Mouse (Mus musculus): ENCODE measurements around the gene Igtp.
"Not testable (repeated sequence)": the region's sequence is repeated elsewhere in the genome, so short reads cannot be mapped to it uniquely, and the experiment has no call there.

Igtp gene

DNA sequence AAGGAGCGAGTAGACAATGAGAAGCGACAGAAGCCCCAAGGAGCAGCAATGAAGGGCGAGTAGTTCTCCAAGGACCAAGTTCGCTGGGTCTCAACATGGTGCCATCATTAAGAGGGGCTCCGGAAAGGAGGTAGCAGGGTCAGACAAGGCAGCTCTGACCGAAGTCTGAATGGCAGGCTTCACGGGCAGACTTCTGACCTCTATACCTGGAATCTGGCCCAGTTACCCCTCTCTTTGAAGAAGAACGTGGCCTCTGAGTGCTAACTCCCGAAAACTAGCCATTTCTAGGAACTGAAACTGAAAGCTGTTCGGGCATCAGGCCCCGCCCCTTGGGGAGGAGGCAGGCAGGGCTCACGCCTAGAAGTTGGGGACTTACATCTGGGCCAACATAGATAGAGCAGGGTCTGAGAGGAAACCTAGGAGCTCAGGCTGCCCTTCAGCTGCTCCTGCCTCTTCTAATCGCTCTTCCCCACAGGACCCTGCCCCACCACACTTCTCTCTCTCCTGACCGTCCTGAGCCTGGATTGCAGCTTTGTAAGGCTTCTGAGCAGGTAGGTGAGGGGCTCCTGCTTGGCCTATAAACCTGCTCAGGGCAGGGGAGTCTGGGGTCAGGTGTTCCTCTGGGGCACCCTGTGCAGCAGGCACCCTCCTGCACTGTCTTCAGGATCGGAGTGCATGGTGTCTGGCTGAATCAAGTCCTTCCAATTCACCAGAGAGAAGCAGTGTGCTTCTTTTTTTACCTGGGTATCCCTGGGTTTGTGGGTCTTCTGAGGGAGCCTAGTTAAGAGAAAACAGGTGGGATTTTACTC lies at the start of gene Igtp, which contains the start of gene Irgm2:
Gene Igtp (plus strand): TSS at position 328 of the 809 bp plus-strand sequence.
Gene Irgm2 (plus strand): TSS at position 390 of the 809 bp plus-strand sequence.
- peak; percentile 89 for DNase-seq (ENCODE audit: inconsistent ontology term)

DNA sequence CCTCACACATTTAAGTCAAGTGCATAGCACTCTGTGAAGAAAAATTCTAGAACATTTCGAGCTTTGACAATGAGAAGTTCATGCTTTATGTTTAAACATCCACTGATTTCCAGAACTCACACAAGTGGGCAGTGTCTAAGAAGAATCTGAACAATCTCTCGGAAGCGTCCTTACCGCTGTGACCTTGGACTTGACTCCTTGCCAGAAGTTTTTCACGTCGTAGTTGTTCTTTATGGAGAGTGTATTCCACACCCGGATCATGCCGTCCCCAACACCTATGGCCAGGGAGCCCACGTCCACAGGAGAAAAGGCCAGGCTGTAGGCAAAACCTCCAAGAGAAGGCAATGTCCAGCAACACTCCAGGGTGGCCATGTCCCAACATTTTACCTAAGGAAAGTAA lies 43.9 kb upstream of the Igtp start:
- no peak for DNase-seq (ENCODE audit: inconsistent ontology term)

GRCm38 (mm10) chr11:58156871-58157270 lies 42.5 kb upstream of the Igtp start:
- DNase-seq (ENCODE audit: inconsistent ontology term), result no peak

- no peak for DNase-seq (ENCODE audit: inconsistent ontology term)
Measured at GRCm38 (mm10) chr11:58165072-58165471, 34.3 kb upstream of the Igtp start.

DNA sequence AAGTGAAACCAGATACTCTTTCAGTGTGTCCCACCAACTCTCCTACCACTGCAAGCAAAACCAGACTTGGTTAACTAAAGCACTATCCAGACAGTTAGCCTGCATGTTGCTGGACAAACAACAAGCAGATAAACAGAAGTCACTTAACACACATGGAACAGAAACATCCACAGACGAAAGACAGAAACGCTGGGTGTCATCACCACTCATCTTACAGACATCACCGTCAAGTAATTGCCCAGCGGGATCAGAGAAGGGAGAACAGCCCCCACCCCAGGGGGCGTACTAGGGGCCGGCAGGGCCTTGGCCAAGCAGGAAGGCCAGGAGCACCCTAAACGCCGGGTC lies 31.6 kb upstream of the Igtp start:
- DNase-seq (ENCODE audit: inconsistent ontology term), result no peak

DNA sequence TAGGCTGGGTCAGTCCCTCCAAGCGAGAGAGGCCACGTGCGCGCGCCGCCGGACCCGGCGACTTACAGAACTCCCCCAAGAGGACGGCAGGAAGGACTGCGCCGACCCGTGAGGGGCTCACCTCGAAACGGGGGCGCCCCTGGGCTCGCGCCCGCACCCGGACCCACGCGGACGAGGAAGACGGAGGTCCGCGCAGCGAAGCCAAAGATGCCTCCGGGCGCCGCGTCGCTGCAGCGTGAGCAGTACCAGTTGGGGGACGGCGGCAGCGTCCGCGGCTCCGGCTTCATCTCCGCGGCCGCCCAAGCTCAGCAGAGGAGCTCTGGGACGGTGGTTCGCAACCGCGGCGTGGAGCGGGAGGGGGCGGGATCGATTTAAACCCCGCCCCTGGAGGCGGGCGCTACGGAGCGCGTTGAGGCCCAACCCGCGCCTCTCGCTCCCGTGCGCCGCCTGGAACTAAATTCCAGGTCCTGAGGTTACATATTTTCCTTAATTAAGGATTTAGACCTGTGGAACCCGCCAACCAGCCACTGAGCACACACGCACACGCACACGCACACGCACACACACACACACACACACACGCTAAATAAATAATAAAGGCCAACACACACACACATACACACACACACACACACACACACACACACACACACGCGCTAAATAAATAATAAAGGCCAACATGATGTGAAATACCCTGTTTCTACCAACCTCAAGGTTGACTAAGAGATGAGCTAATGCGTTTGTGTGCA lies 31.0 kb upstream of the Igtp start, which contains the start of gene Gemin5:
Gene Gemin5 (minus strand): TSS at position 373 of the 749 bp plus-strand sequence.
- DNase-seq (ENCODE audit: inconsistent ontology term), result peak; percentile 91

DNA sequence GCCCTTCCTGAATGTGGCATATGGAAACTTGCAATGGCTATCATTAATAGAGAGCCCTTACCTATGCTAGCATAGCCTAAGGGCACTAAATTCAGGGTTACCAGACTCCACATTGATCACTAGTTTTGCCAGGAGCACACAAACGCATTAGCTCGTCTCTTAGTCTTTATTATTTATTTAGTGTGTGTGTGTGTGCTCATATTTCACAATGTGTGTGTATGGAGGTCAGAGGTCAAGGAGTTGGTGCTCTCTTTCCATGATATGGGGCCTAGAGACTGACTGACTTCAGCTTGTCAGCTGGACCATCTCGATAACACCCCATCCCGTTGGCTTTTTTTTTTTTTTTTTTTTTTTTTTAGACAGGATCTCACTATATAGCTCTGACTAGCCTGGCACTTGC lies 29.7 kb upstream of the Igtp start:
- DNase-seq (ENCODE audit: inconsistent ontology term), result no peak

- peak; percentile 95 for DNase-seq (ENCODE audit: inconsistent ontology term)
Measured at GRCm38 (mm10) chr11:58171459-58172091, 27.8 kb upstream of the Igtp start, which contains the start of gene Mrpl22. Mrpl22 (plus strand) TSS chr11:58171661.

DNA sequence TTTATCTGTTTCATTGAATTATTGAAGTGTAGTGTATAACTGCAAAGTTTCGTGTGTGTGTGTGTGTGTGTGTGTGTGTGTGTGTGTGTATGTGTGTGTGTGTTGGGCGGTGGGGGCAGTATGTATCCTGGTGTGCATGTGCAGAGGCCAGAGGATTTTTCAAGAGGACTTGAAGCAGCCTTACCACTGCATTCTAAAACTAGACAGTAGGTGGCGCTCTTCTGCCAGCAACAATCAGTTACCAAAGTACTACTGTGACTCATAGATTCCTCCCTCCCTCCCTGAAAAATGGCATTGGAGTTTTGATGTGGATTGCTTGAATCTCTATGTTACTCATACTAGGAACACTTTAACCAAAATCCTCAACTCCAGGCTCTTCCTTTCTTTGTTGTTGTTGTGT lies 19.8 kb upstream of the Igtp start:
- DNase-seq (ENCODE audit: inconsistent ontology term), result peak; percentile 75

DNA sequence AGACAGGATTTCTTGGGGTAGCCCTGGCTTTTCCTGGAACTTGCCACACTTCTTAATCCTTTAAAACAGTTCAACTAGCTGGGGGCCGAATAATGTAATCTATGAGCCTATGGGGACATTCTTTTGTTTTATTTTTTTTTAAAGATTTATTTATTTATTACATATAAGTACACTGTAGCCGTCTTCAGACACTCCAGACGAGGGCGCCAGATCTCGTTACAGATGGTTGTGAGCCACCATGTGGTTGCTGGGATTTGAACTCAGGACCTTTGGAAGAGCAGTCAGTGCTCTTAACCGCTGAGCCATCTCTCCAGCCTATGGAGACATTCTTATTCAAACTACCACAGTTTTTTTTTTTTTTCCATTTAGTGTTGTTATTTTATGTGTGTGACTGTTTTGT lies 19.4 kb upstream of the Igtp start:
- DNase-seq (ENCODE audit: inconsistent ontology term), result not testable (repeated sequence)

DNA sequence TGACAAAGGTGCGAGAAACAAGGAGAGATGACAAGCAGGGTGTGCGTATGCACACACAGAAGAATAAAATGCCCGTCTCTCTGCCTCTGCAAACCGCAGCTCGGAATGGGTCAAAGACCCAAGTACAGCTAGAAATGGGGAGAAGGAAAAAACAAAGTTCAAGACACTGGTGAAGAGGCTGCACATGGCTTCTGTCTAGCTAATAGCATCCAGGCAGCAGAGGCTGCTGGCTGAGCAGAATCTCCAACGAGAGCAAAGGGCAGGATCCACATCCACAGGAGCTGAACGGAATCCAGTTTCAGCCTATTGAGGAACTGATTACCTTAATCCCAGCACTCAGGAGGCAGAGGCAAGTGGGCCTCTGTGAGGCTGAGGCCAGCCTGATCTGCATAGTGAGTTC lies 18.6 kb upstream of the Igtp start:
- no peak for DNase-seq (ENCODE audit: inconsistent ontology term)

GRCm38 (mm10) chr11:58183579-58183978 lies 15.8 kb upstream of the Igtp start:
- DNase-seq (ENCODE audit: inconsistent ontology term), result no peak

GRCm38 (mm10) chr11:58189675-58190074 lies 9.7 kb upstream of the Igtp start:
- DNase-seq (ENCODE audit: inconsistent ontology term), result no peak

GRCm38 (mm10) chr11:58193326-58193725 lies 6.0 kb upstream of the Igtp start:
- DNase-seq (ENCODE audit: inconsistent ontology term), result no peak

DNA sequence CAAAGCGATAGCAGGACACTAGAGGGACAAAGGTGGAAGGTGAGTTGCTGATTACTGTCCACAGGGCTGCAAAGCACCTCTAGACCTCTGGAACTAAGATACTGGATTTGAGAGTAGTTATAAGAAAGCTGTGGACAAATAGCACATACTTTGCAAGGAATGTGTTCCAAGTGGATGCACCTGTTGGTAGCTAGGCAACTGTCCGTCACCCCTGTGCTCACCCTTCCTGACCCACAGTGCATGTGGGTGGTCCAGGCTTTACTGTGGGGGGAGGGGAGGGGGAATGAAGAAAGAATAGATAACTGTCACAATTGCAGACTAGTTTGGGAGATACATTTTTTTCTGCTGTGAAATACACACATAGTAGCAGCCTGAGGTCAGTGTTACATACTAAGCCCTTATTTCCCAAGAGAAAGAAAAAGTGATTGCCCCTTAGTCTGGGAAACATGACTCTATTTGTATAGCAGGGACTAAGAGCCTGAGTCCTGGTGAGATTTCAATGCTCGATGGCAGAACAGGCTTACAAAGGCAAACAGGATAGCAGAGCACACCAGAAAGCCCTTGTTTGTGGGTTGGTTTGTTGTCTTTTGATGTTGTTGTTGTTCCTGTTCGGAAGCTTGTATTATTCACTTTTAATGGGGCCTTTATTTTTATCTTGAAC lies 5.4 kb upstream of the Igtp start:
- DNase-seq (ENCODE audit: inconsistent ontology term), result no peak

DNA sequence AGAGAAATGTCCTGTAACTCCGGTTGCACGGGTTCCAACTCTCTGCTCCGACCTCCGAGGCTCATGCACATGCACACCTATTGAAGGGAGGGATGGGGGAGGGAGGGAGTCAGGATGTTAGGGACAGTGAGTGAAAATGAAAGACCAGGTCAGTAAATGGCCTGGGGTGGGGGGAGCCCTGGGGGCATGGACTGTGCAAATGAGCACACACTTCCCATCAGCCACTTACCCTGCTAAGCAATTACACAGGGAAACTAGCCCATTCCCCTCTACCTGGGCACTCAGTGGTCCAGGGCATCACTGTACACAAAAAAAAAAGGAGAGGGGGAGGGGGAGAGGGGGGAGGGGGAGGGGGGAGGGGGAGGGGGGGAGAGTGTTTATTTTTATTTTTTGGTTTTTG lies 693 bp upstream of the Igtp start:
- DNase-seq (ENCODE audit: inconsistent ontology term), result no peak

DNA sequence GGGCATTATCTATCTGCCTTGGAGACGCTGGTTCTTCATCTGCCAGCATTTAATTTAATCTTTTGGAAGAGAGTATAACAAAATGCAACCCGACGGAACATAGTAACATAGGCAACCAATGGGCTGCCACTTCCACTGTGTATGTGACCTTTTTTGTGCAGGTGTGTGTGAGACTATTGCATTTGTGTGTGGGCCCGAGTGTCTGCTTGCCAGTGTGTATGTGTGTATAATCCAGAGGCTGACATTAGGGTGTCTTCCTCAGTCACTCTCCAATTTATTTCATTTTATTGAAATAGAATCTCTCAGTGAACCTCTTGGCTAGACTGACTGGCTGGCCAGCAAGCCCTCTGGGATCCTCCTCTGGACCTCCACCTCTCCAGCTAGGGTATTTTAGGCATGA lies 870 bp downstream of the Igtp start:
- no peak for DNase-seq (ENCODE audit: inconsistent ontology term)

- DNase-seq (ENCODE audit: inconsistent ontology term), result no peak
Measured at GRCm38 (mm10) chr11:58201052-58201451, 1.7 kb downstream of the Igtp start.

- no peak for DNase-seq (ENCODE audit: inconsistent ontology term)
Measured at GRCm38 (mm10) chr11:58210321-58210886, 11.0 kb downstream of the Igtp start.

GRCm38 (mm10) chr11:58211062-58211681 lies 11.8 kb downstream of the Igtp start:
- no peak for DNase-seq (ENCODE audit: inconsistent ontology term)

DNA sequence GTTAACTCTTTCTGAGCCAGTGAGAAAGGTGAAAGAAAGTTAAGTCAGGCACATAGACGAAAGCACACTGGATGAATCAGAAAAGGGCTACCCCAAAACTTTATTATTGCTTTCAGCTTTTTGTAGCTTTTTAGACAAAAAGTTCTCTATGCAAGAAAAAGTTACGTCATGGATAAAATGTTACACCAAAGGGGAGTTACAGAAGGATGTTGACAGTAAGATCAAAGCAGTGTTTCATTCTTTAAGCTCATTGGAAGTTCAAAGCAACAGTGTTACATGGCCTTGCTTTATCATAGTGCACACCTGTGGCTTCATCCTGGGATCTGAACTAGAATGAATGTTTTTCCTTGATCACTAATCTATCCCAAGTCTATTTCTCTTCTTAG lies 12.3 kb downstream of the Igtp start:
- no peak for DNase-seq (ENCODE audit: inconsistent ontology term)

Data from Muller cell, postnatal 12 days (primary cell).